ENCODE assay signal across 8 mouse cellular contexts in the genomic region with DNA sequence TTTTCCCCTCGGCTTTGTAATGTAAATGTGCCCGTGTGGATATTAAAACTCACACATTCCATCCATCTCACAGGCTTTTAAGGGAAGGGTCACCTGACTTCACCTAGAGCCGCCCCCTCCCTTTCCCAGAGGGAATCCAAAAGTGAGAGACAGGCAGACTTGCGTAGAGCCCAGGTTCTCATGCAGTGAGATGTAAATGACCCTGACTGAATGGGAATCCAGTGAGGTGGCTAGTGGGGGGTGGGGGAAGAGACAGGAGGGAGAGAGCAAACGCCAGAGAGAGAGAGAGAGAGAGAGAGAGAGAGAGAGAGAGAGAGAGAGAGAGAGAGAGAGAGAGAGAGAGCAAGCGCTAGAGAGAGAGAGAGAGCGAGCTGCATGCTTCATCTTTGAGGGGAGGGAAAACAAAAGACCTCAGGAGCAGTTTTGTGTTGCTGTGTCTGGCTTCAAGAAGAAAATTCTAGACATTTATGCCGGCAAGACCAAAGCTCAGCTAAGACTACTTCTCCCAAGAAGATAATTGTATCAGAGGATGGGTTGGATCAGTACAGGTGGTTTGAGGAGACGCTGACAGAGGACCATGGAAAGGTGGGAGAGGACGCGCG.
A peak's percentile ranks its signal among the peaks of the same experiment; 100 is the strongest.
DNase-seq lines count a peak whose midpoint lies in the region; ATAC-seq and TF ChIP-seq lines count a peak whose summit lies in the region.

No protein-coding gene starts in this region.

- H3K36me3 ChIP-seq in kidney, embryonic 15.5 days = no peaks in the 10 kb centered on the region
- H3K36me3 ChIP-seq in hindbrain, embryonic 16.5 days (ENCODE audit: control insufficient read depth, insufficient read depth, low read length) = no peaks in the 10 kb centered on the region
- no peaks in the 10 kb centered on the region for H3K36me3 ChIP-seq in midbrain, postnatal 0 days (ENCODE audit: insufficient read depth, low read length)

- H3K27ac ChIP-seq in kidney, embryonic 15.5 days = no peak overlapping the region
- peak overlapping the region; percentile 65 for H3K27ac ChIP-seq in hindbrain, embryonic 16.5 days (ENCODE audit: low read depth, low read length)
- H3K27ac ChIP-seq in midbrain, postnatal 0 days (ENCODE audit: low read depth, low read length) = peak overlapping the region; percentile 75

- H3K4me1 ChIP-seq in kidney, embryonic 15.5 days = peaks cover 17% of the 10 kb centered on the region
- no peaks in the 10 kb centered on the region; the same call in 1 of the 2 replicates for H3K4me1 ChIP-seq in hindbrain, embryonic 16.5 days (ENCODE audit: control insufficient read depth, insufficient read depth, low read depth, low read length)
- H3K4me1 ChIP-seq in midbrain, postnatal 0 days (ENCODE audit: insufficient read depth, low read length) = 0 out of 2 replicates have a peak, but pooled peaks cover 5% of the 10 kb centered on the region

- no peaks in the 10 kb centered on the region for H3K9me3 ChIP-seq in kidney, embryonic 15.5 days (replicated peaks)
- no peaks in the 10 kb centered on the region for H3K9me3 ChIP-seq in hindbrain, embryonic 16.5 days (ENCODE audit: control insufficient read depth, low read length)
- H3K9me3 ChIP-seq in midbrain, postnatal 0 days (ENCODE audit: low read length) = no peaks in the 10 kb centered on the region

- 5% methylated on average over 12 of the region's 12 CpGs for WGBS in kidney, embryonic 15.5 days
- WGBS in hindbrain, embryonic 16.5 days = under 1% methylated on average over 12 of the region's 12 CpGs
- under 1% methylated on average over 12 of the region's 12 CpGs for WGBS in midbrain, postnatal 0 days

- peak overlapping the region; percentile 35 for H3K4me3 ChIP-seq in kidney, embryonic 15.5 days (replicated peaks)
- H3K4me3 ChIP-seq in hindbrain, embryonic 16.5 days (ENCODE audit: low read length) = peak overlapping the region; percentile 55
- peak overlapping the region; percentile 51 for H3K4me3 ChIP-seq in midbrain, postnatal 0 days (ENCODE audit: low read depth, low read length)

- no peak for DNase-seq in kidney, adult 9 months
- DNase-seq in embryo, embryonic 9.5 days (ENCODE audit: extremely low spot score) = peak; percentile 41
- DNase-seq in midbrain, postnatal 0 days (ENCODE audit: low spot score) = peak; percentile 61
- no peak for DNase-seq in adrenal gland, adult 18-20 months (ENCODE audit: low spot score in 2 of 2)
- no peak for DNase-seq in kidney, adult 11 months
- no peak for DNase-seq in kidney, adult 18-20 months

- ATAC-seq in kidney, embryonic 15.5 days (replicated peaks; ENCODE audit: low FRiP score) = peak; percentile 71
- ATAC-seq in hindbrain, embryonic 16.5 days = peak; percentile 79
- ATAC-seq in midbrain, postnatal 0 days (ENCODE audit: low FRiP score) = peak; percentile 69

- peaks cover 27% of the 10 kb centered on the region for H3K27me3 ChIP-seq in kidney, embryonic 15.5 days
- no peaks in the 10 kb centered on the region for H3K27me3 ChIP-seq in hindbrain, embryonic 16.5 days (replicated peaks; ENCODE audit: control insufficient read depth, insufficient read depth, low read length)
- H3K27me3 ChIP-seq in midbrain, postnatal 0 days (ENCODE audit: insufficient read depth, low read length) = no peaks in the 10 kb centered on the region

- H3K4me2 ChIP-seq in kidney, embryonic 15.5 days = peak overlapping the region; percentile 64
- peak overlapping the region; percentile 56 for H3K4me2 ChIP-seq in hindbrain, embryonic 16.5 days (ENCODE audit: low read length)
- peak overlapping the region; percentile 63 for H3K4me2 ChIP-seq in midbrain, postnatal 0 days (ENCODE audit: low read depth, low read length, poor library complexity, severe bottlenecking)

- TF ChIP-seq CTCF in midbrain, postnatal 0 days (IDR thresholded peaks at IDR 0.05) = no peak

- no peak overlapping the region for H3K9ac ChIP-seq in kidney, embryonic 15.5 days
- peak overlapping the region; percentile 76 for H3K9ac ChIP-seq in hindbrain, embryonic 16.5 days (ENCODE audit: low read depth, low read length)
- peak overlapping the region; percentile 58 for H3K9ac ChIP-seq in midbrain, postnatal 0 days (replicated peaks; ENCODE audit: low read length, poor library complexity, severe bottlenecking)

Comparison
In these comparisons a context has a peak if more than half of its experiments do, and no peak if none do; other contexts are left out.
1. DNase-seq: peak in embryo, embryonic 9.5 days (single experiment) and midbrain, postnatal 0 days (single experiment); none in kidney, adult 9 months (single experiment), adrenal gland, adult 18-20 months (0 of 2), kidney, adult 11 months (single experiment) and kidney, adult 18-20 months (single experiment).
2. Peak in every context shown above with its lines, with median percentiles within 50 percentile points of each other: ATAC-seq, H3K4me2 ChIP-seq and H3K4me3 ChIP-seq.